Mouse (Mus musculus): ENCODE data around the gene Sprr2f.

The Sprr2f gene

GRCm38 (mm10) chr3:92364887-92365286 lies at the start of gene Sprr2f:
Sprr2f (plus strand) TSS chr3:92365187.
- no peak for DNase-seq (ENCODE audit: low spot score)

GRCm38 (mm10) chr3:92316320-92316719 lies 48.7 kb upstream of the Sprr2f start, which contains the start of gene Sprr2b:
Sprr2b (plus strand) TSS chr3:92316620.
- DNase-seq (ENCODE audit: low spot score), result no peak

- no peak for DNase-seq (ENCODE audit: low spot score)
Measured at GRCm38 (mm10) chr3:92317384-92317783, 47.6 kb upstream of the Sprr2f start.

- DNase-seq (ENCODE audit: low spot score), result no peak
Measured at GRCm38 (mm10) chr3:92336278-92336677, 28.7 kb upstream of the Sprr2f start.

GRCm38 (mm10) chr3:92338840-92339239 lies 26.1 kb upstream of the Sprr2f start, which contains the start of gene Sprr2d:
Sprr2d (plus strand) TSS chr3:92339140.
- no peak for DNase-seq (ENCODE audit: low spot score)

GRCm38 (mm10) chr3:92351843-92352242 lies 13.1 kb upstream of the Sprr2f start, which contains the start of gene Sprr2e:
Sprr2e (plus strand) TSS chr3:92352143.
- DNase-seq (ENCODE audit: low spot score), result no peak

- DNase-seq (ENCODE audit: low spot score), result no peak
Measured at GRCm38 (mm10) chr3:92361619-92362018, 3.4 kb upstream of the Sprr2f start.

- no peak for DNase-seq (ENCODE audit: low spot score)
Measured at GRCm38 (mm10) chr3:92373613-92374012, 8.6 kb downstream of the Sprr2f start.

- no peak for DNase-seq (ENCODE audit: low spot score)
Measured at GRCm38 (mm10) chr3:92385385-92385784, 20.4 kb downstream of the Sprr2f start, which contains the start of gene Sprr2h. Sprr2h (plus strand) TSS chr3:92385685.

GRCm38 (mm10) chr3:92394301-92394700 lies 29.3 kb downstream of the Sprr2f start:
- no peak for DNase-seq (ENCODE audit: low spot score)

GRCm38 (mm10) chr3:92407691-92408090 lies 42.7 kb downstream of the Sprr2f start, which contains the start of gene Sprr2i:
Sprr2i (plus strand) TSS chr3:92407991.
- no peak for DNase-seq (ENCODE audit: low spot score)
